Mouse (Mus musculus) ES-E14 (cell line): Measurements from ENCODE around the gene Senp1. TPM values are rescaled to one million over a fixed set of nuclear protein-coding genes. Genes with fewer than 3 reads are reported as not detected.

Experiments used
- DNase-seq: peaks from one replicate; pipeline ENCODE4 v3.0.0-alpha.2; 2013; ENCODE audit warnings: low read depth, low spot score
- H3K27ac ChIP-seq: 2 replicates; pipeline ENCODE4 v1.5.1; 2012; ENCODE audit warnings: low read depth, mild to moderate bottlenecking, low read length, moderate library complexity, mixed read lengths; ENCODE audit not compliant: poor library complexity, insufficient read depth, severe bottlenecking
- H3K36me3 ChIP-seq: 2 replicates; pipeline ENCODE4 v1.6.1; 2012; ENCODE audit warnings: mild to moderate bottlenecking, low read length, moderate library complexity, mixed read lengths; ENCODE audit not compliant: control insufficient read depth, poor library complexity, insufficient read depth, severe bottlenecking
- H3K4me1 ChIP-seq, 2 experiments: fragments of 150-350 bp in 1 of 2; sonication (generic) in 1 of 2; 2 replicates each; pipeline ENCODE4 v1.6.1; 2012; ENCODE audit warnings: low read length in 2 of 2, mild to moderate bottlenecking in 1 of 2, mixed read lengths in 1 of 2; ENCODE audit not compliant: control insufficient read depth in 2 of 2, insufficient read depth in 2 of 2, poor library complexity in 1 of 2
- H3K4me3 ChIP-seq, 2 experiments: fragments of 150-350 bp in 1 of 2; sonication (generic) in 1 of 2; 2 replicates each; pipeline ENCODE4 v1.5.1; 2012; ENCODE audit warnings: low read length in 2 of 2, low read depth in 1 of 2, mild to moderate bottlenecking in 1 of 2, mixed read lengths in 1 of 2; ENCODE audit not compliant: insufficient read depth in 1 of 2, poor library complexity in 1 of 2, severe bottlenecking in 1 of 2
- H3K9ac ChIP-seq: 2 replicates; pipeline ENCODE4 v1.6.1; 2012; ENCODE audit warnings: low read depth, mild to moderate bottlenecking, low read length, mixed read lengths; ENCODE audit not compliant: poor library complexity, insufficient read depth, severe bottlenecking
- H3K9me3 ChIP-seq: fragments of 150-350 bp; sonication (generic); 2 replicates; pipeline ENCODE4 v1.6.1; 2012; ENCODE audit warnings: low read depth, mild to moderate bottlenecking, low read length; ENCODE audit not compliant: control insufficient read depth, insufficient read depth
- CHD2 ChIP-seq: IDR thresholded peaks from 2 replicates; pipeline ENCODE4 v1.6.1; 2014; ENCODE audit warnings: mild to moderate bottlenecking, low read depth, low read length, inconsistent platforms
- HCFC1 ChIP-seq: IDR thresholded peaks from 2 replicates; pipeline ENCODE4 v1.6.1; 2012; ENCODE audit warnings: low read length, inconsistent platforms, borderline replicate concordance; ENCODE audit not compliant: insufficient read depth
- MAFK ChIP-seq: IDR thresholded peaks from 2 replicates; pipeline ENCODE4 v1.6.1; 2014; ENCODE audit warnings: mild to moderate bottlenecking, low read depth, low read length, inconsistent platforms; ENCODE audit not compliant: insufficient read depth
- ZC3H11A ChIP-seq: IDR thresholded peaks from 2 replicates; pipeline ENCODE4 v1.6.1; 2012; ENCODE audit warnings: low read depth, mild to moderate bottlenecking, inconsistent platforms, low read length, borderline replicate concordance
- ZNF384 ChIP-seq: IDR thresholded peaks from 2 replicates; pipeline ENCODE4 v1.6.1; 2012; ENCODE audit warnings: low read depth, low read length, inconsistent platforms
- in situ Hi-C, 2 experiments: fragments of 600-800 bp; cut with MboI; formaldehyde crosslinking; loops; one replicate each; pipeline ENCODE4 v1.15.1; 2025; ENCODE audit warnings: low sequenced_read_pairs in 2 of 2, inconsistent platforms in 1 of 2; ENCODE audit not compliant: unreplicated experiment in 2 of 2
- total RNA-seq: library from RNA; depleted of rRNA; stranded (reverse); fragments of 300-350 nt; gene quantifications from 2 replicates; pipeline ENCODE4 v1.2.3, GENCODE M21; 2012

Gene Senp1
- total RNA-seq, 1 experiment: 27.2 TPM

DNA sequence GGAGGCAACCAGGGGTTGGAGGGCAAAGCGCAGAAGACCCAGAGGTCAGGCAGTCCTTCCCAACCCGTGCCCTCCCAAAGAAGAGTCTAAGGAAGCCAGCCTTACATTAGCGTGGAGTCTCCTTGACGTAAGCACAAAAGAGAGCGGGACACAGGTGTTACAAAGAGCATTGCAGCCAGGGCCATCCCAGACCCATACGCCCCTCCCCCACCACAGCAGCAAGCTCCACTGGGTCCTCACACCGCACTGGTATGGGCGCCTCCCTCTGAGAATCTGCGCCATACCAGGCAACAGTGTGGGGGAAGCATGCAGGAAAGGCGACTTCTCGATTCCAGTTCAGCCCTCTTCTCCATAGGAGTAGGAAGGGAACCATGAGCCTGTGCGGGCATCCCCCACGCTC, 94.0 kb downstream of the Senp1 start:
- Histone ChIP-seq H3K36me3 (no peaks in the 10 kb centered on the region), H3K9me3 (no peaks in the 10 kb centered on the region), H3K4me1 (peaks cover 2 to 13% of the 10 kb centered on the region in 2 experiments; a peak in 2 of 4 replicates), H3K27ac (no peak overlapping the region), H3K9ac (no peak overlapping the region), H3K4me3 (no peak overlapping the region)
- DNase-seq: no peak
- TF ChIP-seq ZC3H11A: no peak
- no peak for TF ChIP-seq ZNF384
- TF ChIP-seq MAFK: no peak
- TF ChIP-seq HCFC1: no peak
- no peak for TF ChIP-seq CHD2
- in situ Hi-C loops: no loop called here

DNA sequence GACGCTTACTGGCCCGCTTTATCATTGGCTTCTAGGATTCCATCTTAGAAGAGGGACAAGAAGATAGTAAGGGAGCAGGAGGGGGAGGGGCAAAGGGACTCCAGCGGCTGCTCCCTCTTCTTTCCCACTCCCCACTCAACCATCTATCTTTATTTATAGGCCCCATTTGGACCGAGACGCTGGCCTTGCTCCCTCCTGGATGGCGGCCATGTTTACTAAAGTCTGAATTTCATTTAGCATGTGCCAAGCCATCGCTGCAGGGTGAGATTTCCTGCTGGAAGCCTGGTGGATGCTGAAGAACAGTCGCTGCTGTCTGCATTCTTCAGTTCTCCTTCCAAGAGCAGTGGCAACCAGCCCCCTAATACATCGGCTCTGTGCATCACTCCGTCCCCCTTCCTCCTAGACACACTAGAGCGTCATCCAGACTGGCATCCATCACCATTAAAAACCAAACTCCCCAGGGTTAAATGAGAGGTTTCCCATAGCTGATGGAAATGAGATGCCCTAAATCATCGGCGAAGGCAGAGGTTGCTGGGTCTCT, 96.8 kb downstream of the Senp1 start:
- peaks cover 2 to 22% of the 10 kb centered on the region in 2 experiments; a peak in 2 of 4 replicates for H3K4me1 ChIP-seq

DNA sequence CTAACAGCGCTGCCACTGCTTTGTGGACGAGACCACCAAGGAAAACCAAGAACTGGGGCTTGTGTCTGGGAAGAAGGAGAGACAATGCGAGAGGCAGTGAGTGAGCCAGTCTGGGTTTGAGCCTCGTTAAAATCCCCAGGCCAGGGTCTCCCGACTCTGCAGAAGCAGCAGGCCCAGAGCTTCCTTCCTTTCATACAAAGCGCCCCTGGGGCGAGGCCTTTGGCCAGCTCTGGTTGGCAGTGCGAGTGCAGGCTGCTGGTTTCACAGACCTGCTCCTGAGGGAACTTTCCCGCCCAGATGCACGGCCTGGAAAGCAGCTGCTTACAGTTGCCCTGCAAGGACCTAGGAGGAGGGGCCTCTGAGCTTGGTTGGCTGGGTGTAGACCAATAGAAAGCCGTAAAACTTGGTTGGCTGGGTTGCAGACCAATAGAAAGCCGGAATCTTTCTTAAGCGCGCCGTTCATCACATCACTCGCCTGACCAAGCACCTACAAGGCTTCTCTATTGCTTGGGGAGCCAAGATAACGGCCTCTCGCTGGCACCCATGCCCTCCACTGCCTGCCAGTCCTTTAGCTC, 100.7 kb downstream of the Senp1 start:
- peak overlapping the region; percentile 50 to 66 for H3K4me3 ChIP-seq
- 0 out of 2 replicates have a peak overlapping the region, but pooled peaks have one; percentile 34 for H3K27ac ChIP-seq
- in situ Hi-C loops: no loop called here
- H3K4me1 ChIP-seq: peaks cover 2 to 31% of the 10 kb centered on the region in 2 experiments; a peak in 2 of 4 replicates
- H3K9ac ChIP-seq: peak overlapping the region; percentile 63; the same call in 1 of the 2 replicates
- H3K9me3 ChIP-seq: no peaks in the 10 kb centered on the region
- peak; percentile 78 for DNase-seq
- no peak for TF ChIP-seq ZC3H11A
- peak; percentile 88 for TF ChIP-seq CHD2
- no peaks in the 10 kb centered on the region; the same call in 1 of the 2 replicates for H3K36me3 ChIP-seq

More for the DNA sequence above, 96.8 kb downstream of the Senp1 start:
- in situ Hi-C loops: no loop called here
- peak overlapping the region; percentile 14 to 32; a peak in 1 of 4 replicates for H3K4me3 ChIP-seq
- H3K9ac ChIP-seq: no peak overlapping the region
- no peak for TF ChIP-seq ZNF384
- TF ChIP-seq MAFK: no peak
- no peak for TF ChIP-seq HCFC1
- TF ChIP-seq CHD2: no peak
- TF ChIP-seq ZC3H11A: no peak
- DNase-seq: no peak
- H3K36me3 ChIP-seq: no peaks in the 10 kb centered on the region
- no peaks in the 10 kb centered on the region for H3K9me3 ChIP-seq
- H3K27ac ChIP-seq: no peak overlapping the region

DNA sequence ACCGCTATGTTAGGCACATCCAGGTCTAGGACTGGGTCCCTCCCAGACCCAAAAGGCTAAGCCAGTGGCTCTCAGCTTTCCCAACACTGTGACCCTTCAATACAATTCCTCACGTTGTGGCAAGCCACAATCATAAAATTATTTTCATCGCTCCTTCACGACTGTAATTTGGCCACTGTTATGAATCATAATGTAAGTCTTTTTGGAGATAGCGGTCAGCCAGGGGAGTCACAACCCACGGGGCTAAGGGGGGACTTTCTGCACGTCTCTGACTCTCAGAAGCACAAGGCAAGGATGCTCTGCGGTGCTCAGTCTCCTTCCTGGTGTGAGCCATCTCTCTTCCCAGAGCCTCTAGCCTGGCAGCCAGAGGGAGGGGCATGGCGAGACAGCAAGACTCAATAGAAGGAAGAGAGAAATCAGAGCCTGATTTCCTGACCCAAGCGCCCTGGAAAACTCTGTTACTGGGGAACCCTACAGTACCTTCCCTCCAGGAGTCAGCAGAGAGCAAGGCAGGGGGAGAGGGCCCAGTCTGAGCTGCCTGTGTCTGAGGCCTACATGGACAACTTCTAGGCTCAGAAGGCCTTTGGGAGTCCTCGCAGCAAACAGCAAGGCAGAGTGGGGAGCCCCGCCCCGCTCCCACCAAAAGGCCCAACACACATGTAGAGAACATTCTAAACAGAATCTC, 101.4 kb downstream of the Senp1 start:
- Histone ChIP-seq H3K9me3 (no peaks in the 10 kb centered on the region), H3K4me3 (no peak overlapping the region; a peak in 1 of 4 replicates), H3K4me1 (peaks cover 2 to 31% of the 10 kb centered on the region in 2 experiments; a peak in 2 of 4 replicates), H3K27ac (no peak overlapping the region), H3K36me3 (no peaks in the 10 kb centered on the region; the same call in 1 of the 2 replicates), H3K9ac (peak overlapping the region; percentile 2; the same call in 1 of the 2 replicates)
- TF ChIP-seq CHD2: no peak
- no peak for TF ChIP-seq ZNF384
- TF ChIP-seq MAFK: no peak
- TF ChIP-seq ZC3H11A: no peak
- TF ChIP-seq HCFC1: no peak
- no peak for DNase-seq
- in situ Hi-C loops: no loop called here
